Mouse (Mus musculus) embryonic facial prominence, embryonic 12.5 days (tissue): ENCODE results near the gene Olfr889. TPM values are rescaled to one million over a fixed set of nuclear protein-coding genes. Genes with fewer than 3 reads are reported as not detected.
"Not testable (repeated sequence)": the region's sequence is repeated elsewhere in the genome, so short reads cannot be mapped to it uniquely, and the experiment has no call there.

Experiments used
- ATAC-seq: fragments of 200-750 bp; cut with Nextera tagmentation; 2 replicates; pipeline ENCODE4 v1.8.0; 2017; ENCODE audit not compliant: insufficient number of reproducible peaks, insufficient read depth, low FRiP score, low TSS enrichment
- H3K27ac ChIP-seq: fragments of 300-500 bp; sonication (generic); 2 replicates; pipeline ENCODE4 v1.5.1; 2016; ENCODE audit warnings: mild to moderate bottlenecking
- H3K27me3 ChIP-seq: fragments of 300-500 bp; sonication (generic); 2 replicates; pipeline ENCODE4 v1.6.1; 2016; ENCODE audit warnings: mild to moderate bottlenecking, moderate library complexity
- H3K36me3 ChIP-seq: fragments of 300-500 bp; sonication (generic); 2 replicates; pipeline ENCODE4 v1.6.1; 2016; ENCODE audit warnings: mild to moderate bottlenecking
- H3K4me1 ChIP-seq: fragments of 300-500 bp; sonication (generic); 2 replicates; pipeline ENCODE4 v1.6.1; 2016
- H3K4me2 ChIP-seq: fragments of 300-500 bp; sonication (generic); replicated peaks from 2 replicates; pipeline ENCODE4 v1.6.1; 2016; ENCODE audit warnings: mild to moderate bottlenecking, moderate library complexity
- H3K4me3 ChIP-seq: fragments of 300-500 bp; sonication (generic); 2 replicates; pipeline ENCODE4 v1.5.1; 2016; ENCODE audit warnings: mild to moderate bottlenecking
- H3K9ac ChIP-seq: fragments of 300-500 bp; sonication (generic); 2 replicates; pipeline ENCODE4 v1.6.1; 2016; ENCODE audit warnings: mild to moderate bottlenecking, moderate library complexity
- H3K9me3 ChIP-seq: fragments of 300-500 bp; sonication (generic); 2 replicates; pipeline ENCODE4 v1.6.1; 2016; ENCODE audit warnings: mild to moderate bottlenecking, moderate library complexity
- WGBS: fragments of 180-500 bp; shearing (Covaris S2); methylation state at CpG from one replicate; pipeline ENCODE4 v1.1.7; 2016; 5-methylcytosine and 5-hydroxymethylcytosine counted together
- polyA plus RNA-seq: library from polyadenylated mRNA; unstranded; fragments of >200 nt; fragmentation: Nextera tagmentation; extraction: Ambion mirVana; gene quantifications from 2 replicates; pipeline ENCODE4 v1.2.1, GENCODE M21; 2016

Gene Olfr889
- polyA plus RNA-seq = 0.10 TPM in 2 replicates

DNA sequence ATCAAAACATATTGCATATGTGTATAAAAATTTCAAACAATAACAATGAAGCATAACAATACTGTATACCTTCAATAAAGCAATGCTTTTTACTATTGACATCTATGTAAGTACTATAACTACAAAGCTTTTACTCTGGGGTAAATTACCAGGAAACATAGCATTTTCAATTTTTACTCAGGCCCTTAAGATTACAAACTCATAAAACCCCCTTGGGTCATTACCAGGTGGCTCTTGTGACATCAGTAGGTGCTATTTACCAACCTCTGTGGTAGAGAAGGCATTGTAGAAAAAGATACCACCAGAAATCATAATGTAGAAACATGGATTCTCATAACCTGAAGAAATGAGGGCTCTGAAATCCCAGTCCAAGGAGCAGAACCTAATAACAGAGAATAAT lies at the start of gene Olfr889:
Gene Olfr889, plus strand, starts transcription at position 301 of the 400 bp plus-strand sequence.
- Histone ChIP-seq H3K9me3 (no peaks in the 10 kb centered on the region), H3K36me3 (no peaks in the 10 kb centered on the region), H3K27ac (no peak within 1 kb of the TSS), H3K4me1 (no peaks in the 10 kb centered on the region), H3K27me3 (no peaks in the 10 kb centered on the region), H3K4me2 (no peak within 1 kb of the TSS), H3K9ac (no peak within 1 kb of the TSS), H3K4me3 (no peak within 1 kb of the TSS)
- ATAC-seq = no peak

DNA sequence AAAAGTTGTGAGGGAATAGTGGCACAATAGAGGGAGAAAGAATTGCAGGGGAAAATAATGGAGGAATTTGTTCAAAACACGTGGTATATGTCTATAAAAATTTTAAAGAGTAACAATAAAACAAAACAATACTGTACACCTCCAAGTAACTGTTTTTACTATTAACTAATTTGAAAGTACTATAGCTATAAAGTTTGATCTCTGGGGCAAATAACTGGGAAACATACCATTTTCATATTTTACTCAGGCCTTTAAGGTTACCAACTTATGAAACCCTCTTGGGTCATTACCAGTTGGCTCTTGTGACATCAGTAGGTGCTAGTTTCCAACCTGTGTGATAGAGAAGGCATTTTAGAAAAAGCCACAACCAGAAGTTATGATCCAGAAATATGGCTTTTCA lies 31.2 kb upstream of the Olfr889 start, which contains the start of gene Olfr887:
Gene Olfr887, plus strand, starts transcription at position 301 of the 400 bp plus-strand sequence.
- no peak within 1 kb of the TSS for H3K9ac ChIP-seq
- WGBS = 70% methylated on average over 1 of the region's 1 CpGs

DNA sequence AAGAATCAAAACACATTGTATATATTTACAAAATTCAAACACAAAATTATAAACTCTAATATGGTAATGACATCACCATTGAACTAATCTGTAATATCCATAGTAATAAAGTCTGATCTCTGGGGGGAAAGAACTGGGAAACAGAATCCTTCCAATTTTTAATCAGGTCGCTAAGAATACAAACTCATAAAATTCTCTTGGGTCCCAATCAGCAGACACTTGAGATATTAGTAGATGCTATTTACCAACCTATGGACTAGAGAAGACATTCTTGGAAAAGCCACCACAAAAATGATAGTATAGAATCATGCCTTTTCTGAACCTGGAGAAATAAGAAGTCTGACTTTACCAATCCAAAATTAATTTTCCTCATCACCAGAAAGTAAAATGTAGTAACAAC lies 7.2 kb upstream of the Olfr889 start, which contains the start of gene Olfr888:
Gene Olfr888, plus strand, starts transcription at position 301 of the 400 bp plus-strand sequence.
- WGBS = 80% methylated on average over 1 of the region's 1 CpGs
- no peak within 1 kb of the TSS for H3K27ac ChIP-seq
- no peaks in the 10 kb centered on the region for H3K36me3 ChIP-seq
- no peak within 1 kb of the TSS for H3K9ac ChIP-seq
- H3K4me3 ChIP-seq = no peak within 1 kb of the TSS
- H3K4me1 ChIP-seq = no peaks in the 10 kb centered on the region
- no peaks in the 10 kb centered on the region for H3K27me3 ChIP-seq
- no peak within 1 kb of the TSS for H3K4me2 ChIP-seq
- ATAC-seq = no peak
- H3K9me3 ChIP-seq = no peaks in the 10 kb centered on the region

More for the DNA sequence above, 31.2 kb upstream of the Olfr889 start, which contains the start of gene Olfr887:
- no peaks in the 10 kb centered on the region for H3K27me3 ChIP-seq
- H3K4me3 ChIP-seq = no peak within 1 kb of the TSS
- no peaks in the 10 kb centered on the region for H3K9me3 ChIP-seq
- no peak within 1 kb of the TSS for H3K27ac ChIP-seq
- ATAC-seq = no peak
- H3K4me1 ChIP-seq = no peaks in the 10 kb centered on the region
- no peak within 1 kb of the TSS for H3K4me2 ChIP-seq
- no peaks in the 10 kb centered on the region for H3K36me3 ChIP-seq

DNA sequence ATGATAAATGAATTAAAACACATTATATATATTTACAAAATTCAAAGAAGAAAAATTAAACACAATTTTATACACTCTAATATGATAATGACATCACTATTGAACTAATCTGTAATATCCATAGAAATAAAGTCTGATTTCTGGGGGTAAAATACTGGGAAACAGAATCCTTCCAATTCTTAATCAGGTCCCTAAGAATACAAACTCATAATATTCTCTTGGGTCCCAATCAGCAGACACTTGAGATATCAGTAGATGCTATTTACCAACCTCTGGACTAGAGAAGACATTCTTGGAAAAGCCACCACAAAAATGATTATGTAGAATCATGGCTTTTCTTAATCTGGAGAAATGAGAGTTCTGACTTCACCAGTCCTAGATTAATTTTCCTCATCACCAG lies 27.2 kb downstream of the Olfr889 start, which contains the start of gene Olfr890:
Gene Olfr890, plus strand, starts transcription at position 301 of the 400 bp plus-strand sequence.
- Histone ChIP-seq H3K4me1 (no peaks in the 10 kb centered on the region), H3K36me3 (no peaks in the 10 kb centered on the region), H3K4me3 (no peak within 1 kb of the TSS), H3K27me3 (no peaks in the 10 kb centered on the region), H3K9ac (no peak within 1 kb of the TSS), H3K27ac (no peak within 1 kb of the TSS), H3K9me3 (no peaks in the 10 kb centered on the region), H3K4me2 (no peak within 1 kb of the TSS)
- ATAC-seq = no peak

DNA sequence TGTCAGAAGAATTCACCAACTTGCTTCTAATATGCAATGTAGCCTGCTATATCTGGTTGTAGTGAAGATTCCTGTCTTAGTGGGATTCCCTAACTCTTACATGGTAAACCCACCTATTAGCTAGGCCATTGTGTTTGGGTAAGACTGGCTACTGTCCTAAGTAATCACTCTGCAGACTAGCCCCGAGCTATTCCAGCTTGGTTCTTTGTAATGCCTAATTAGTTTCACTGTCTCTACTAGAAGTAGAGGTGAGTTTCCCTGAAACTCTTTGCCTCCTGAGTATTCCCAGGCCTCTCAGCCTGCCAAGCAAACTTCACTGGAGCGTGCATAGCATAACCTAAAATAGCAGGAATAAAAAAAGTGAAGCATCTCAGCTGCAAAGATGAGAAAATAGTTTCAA lies 53.3 kb downstream of the Olfr889 start:
- H3K27ac ChIP-seq, H3K4me3 ChIP-seq, H3K4me2 ChIP-seq, H3K36me3 ChIP-seq, H3K9ac ChIP-seq, H3K4me1 ChIP-seq, H3K27me3 ChIP-seq, H3K9me3 ChIP-seq, ATAC-seq: not testable (repeated sequence)
- WGBS = 47% methylated on average over 2 of the region's 2 CpGs

Other genes with a start within 250 kb of the Olfr889 start
- not detected in 2 replicates for gene Olfr145, start 218.5 kb upstream of the Olfr889 start, polyA plus RNA-seq
- gene Olfr878, start 197.4 kb upstream of the Olfr889 start, polyA plus RNA-seq = not detected in 2 replicates
- not detected in 2 replicates for gene Olfr881, start 123.4 kb upstream of the Olfr889 start, polyA plus RNA-seq
- not detected in 2 replicates for gene Olfr883, start 89.4 kb upstream of the Olfr889 start, polyA plus RNA-seq
- not detected in 2 replicates for gene Olfr884, start 68.6 kb upstream of the Olfr889 start, polyA plus RNA-seq
- gene Olfr885, start 53.9 kb upstream of the Olfr889 start, polyA plus RNA-seq = not detected in 2 replicates
- gene Olfr887, start 31.1 kb upstream of the Olfr889 start, polyA plus RNA-seq = not detected in 2 replicates
- gene Olfr888, start 7.1 kb upstream of the Olfr889 start, polyA plus RNA-seq = not detected in 2 replicates
- not detected in 2 replicates for gene Olfr890, start 27.3 kb downstream of the Olfr889 start, polyA plus RNA-seq
- gene Olfr891, start 65.6 kb downstream of the Olfr889 start, polyA plus RNA-seq = not detected in 2 replicates
- not detected in 2 replicates for gene Olfr893, start 93.2 kb downstream of the Olfr889 start, polyA plus RNA-seq
- gene Olfr894, start 102.9 kb downstream of the Olfr889 start, polyA plus RNA-seq = not detected in 2 replicates
- gene Olfr143, start 137.6 kb downstream of the Olfr889 start, polyA plus RNA-seq = not detected in 2 replicates
- not detected in 2 replicates for gene Olfr895, start 152.7 kb downstream of the Olfr889 start, polyA plus RNA-seq
- not detected in 2 replicates for gene Olfr896-ps1, start 175.9 kb downstream of the Olfr889 start, polyA plus RNA-seq
- not detected in 2 replicates for gene Olfr25, start 213.9 kb downstream of the Olfr889 start, polyA plus RNA-seq
- gene Olfr898, start 233.2 kb downstream of the Olfr889 start, polyA plus RNA-seq = not detected in 2 replicates